Mouse (Mus musculus): ENCODE results near the gene Cux2. TPM values are rescaled to one million over a fixed set of nuclear protein-coding genes. Genes with fewer than 3 reads are reported as not detected.

Gene Cux2
- total and polyA plus RNA-seq, 3 experiments = 1.4 to 3.5 TPM; not detected in 1

- no peak overlapping the region for H3K27ac ChIP-seq (ENCODE audit: control insufficient read depth, low read depth, low read length)
- no peak overlapping the region for H3K4me3 ChIP-seq (ENCODE audit: control insufficient read depth in 1 of 2, insufficient read depth in 1 of 2, low read depth in 2 of 2, low read length in 2 of 2)
- no peaks in the 10 kb centered on the region for H3K79me2 ChIP-seq (ENCODE audit: control insufficient read depth, insufficient read depth, low read length, poor library complexity)
- H3K9ac ChIP-seq (ENCODE audit: control insufficient read depth, low read depth, low read length, poor library complexity, severe bottlenecking) = no peak overlapping the region
- H3K27me3 ChIP-seq (ENCODE audit: control insufficient read depth in 1 of 2, insufficient read depth in 2 of 2, low read length in 2 of 2) = no peaks in the 10 kb centered on the region
- no peak for DNase-seq (ENCODE audit: low read depth, low spot score)
- H3K9me3 ChIP-seq (replicated peaks; ENCODE audit: insufficient read depth, low read length) = no peaks in the 10 kb centered on the region
- no peaks in the 10 kb centered on the region for H3K36me3 ChIP-seq (ENCODE audit: control insufficient read depth in 1 of 2, insufficient read depth in 2 of 2, low read length in 2 of 2)
- TF ChIP-seq GATA1 (IDR thresholded peaks at IDR 0.05; ENCODE audit: low read depth, low read length) = no peak
- TF ChIP-seq SIN3A (IDR thresholded peaks at IDR 0.05; ENCODE audit: low read length) = no peak
- TF ChIP-seq NRF1 (IDR thresholded peaks at IDR 0.05; ENCODE audit: insufficient read depth, low read depth, low read length, poor library complexity, severe bottlenecking) = no peak
- TF ChIP-seq ZMIZ1 (IDR thresholded peaks at IDR 0.05; ENCODE audit: low read depth, low read length) = no peak
- TF ChIP-seq HCFC1 (IDR thresholded peaks at IDR 0.05; ENCODE audit: low read depth, low read length) = no peak
- no peak for TF ChIP-seq TCF12 (IDR thresholded peaks at IDR 0.05; ENCODE audit: low read depth, low read length)
- no peak for TF ChIP-seq BHLHE40 (IDR thresholded peaks at IDR 0.05; ENCODE audit: borderline replicate concordance, low read depth, low read length)
- TF ChIP-seq SMC3 (IDR thresholded peaks at IDR 0.05; ENCODE audit: low read depth, low read length) = no peak
- TF ChIP-seq MAFK (IDR thresholded peaks at IDR 0.05; ENCODE audit: borderline replicate concordance, low read depth, low read length) = no peak
- no peak for TF ChIP-seq CTCF (IDR thresholded peaks at IDR 0.05 in 2 of 3, conservative IDR thresholded peaks at IDR 0.05 in 1 of 3; ENCODE audit: control insufficient read depth in 1 of 3, insufficient read depth in 1 of 3, low read depth in 2 of 3, low read length in 3 of 3, poor library complexity in 1 of 3, severe bottlenecking in 1 of 3)
- no peak for TF ChIP-seq MEF2A (IDR thresholded peaks at IDR 0.05; ENCODE audit: extremely low read depth, insufficient replicate concordance, low read depth, low read length, poor library complexity, severe bottlenecking)
- no peak for TF ChIP-seq MAX (IDR thresholded peaks at IDR 0.05; ENCODE audit: low read length)
- no peak for TF ChIP-seq ETS1 (IDR thresholded peaks at IDR 0.05; ENCODE audit: low read depth, low read length)
- TF ChIP-seq MXI1 (IDR thresholded peaks at IDR 0.05; ENCODE audit: low read depth, low read length) = no peak
- TF ChIP-seq TBP (IDR thresholded peaks at IDR 0.05; ENCODE audit: low read depth, low read length) = no peak
- TF ChIP-seq EP300 (IDR thresholded peaks at IDR 0.05; ENCODE audit: low read depth in 1 of 2, low read length in 2 of 2) = no peak
- TF ChIP-seq NELFE (IDR thresholded peaks at IDR 0.05; ENCODE audit: low read depth, low read length) = no peak
- no peak for TF ChIP-seq MYC (IDR thresholded peaks at IDR 0.05; ENCODE audit: low read depth, low read length)
- TF ChIP-seq TAL1 (IDR thresholded peaks at IDR 0.05; ENCODE audit: low read length) = no peak
- H3K4me1 ChIP-seq (ENCODE audit: control insufficient read depth in 1 of 2, insufficient read depth in 2 of 2, low read length in 2 of 2) = no peaks in the 10 kb centered on the region
Observed at GRCm38 (mm10) chr5:121985855-121986254, 64.0 kb downstream of the Cux2 start.

- Histone ChIP-seq H3K27me3 (ENCODE audit: control insufficient read depth in 1 of 2, insufficient read depth in 2 of 2, low read length in 2 of 2) (no peaks in the 10 kb centered on the region), H3K79me2 (ENCODE audit: control insufficient read depth, insufficient read depth, low read length, poor library complexity) (no peaks in the 10 kb centered on the region), H3K9me3 (replicated peaks; ENCODE audit: insufficient read depth, low read length) (no peaks in the 10 kb centered on the region), H3K9ac (ENCODE audit: control insufficient read depth, low read depth, low read length, poor library complexity, severe bottlenecking) (no peak overlapping the region), H3K27ac (ENCODE audit: control insufficient read depth, low read depth, low read length) (no peak overlapping the region), H3K4me1 (ENCODE audit: control insufficient read depth in 1 of 2, insufficient read depth in 2 of 2, low read length in 2 of 2) (no peaks in the 10 kb centered on the region), H3K4me3 (ENCODE audit: control insufficient read depth in 1 of 2, insufficient read depth in 1 of 2, low read depth in 2 of 2, low read length in 2 of 2) (no peak overlapping the region), H3K36me3 (ENCODE audit: control insufficient read depth in 1 of 2, insufficient read depth in 2 of 2, low read length in 2 of 2) (no peaks in the 10 kb centered on the region)
- DNase-seq (ENCODE audit: low read depth, low spot score) = no peak
- TF ChIP-seq MYB (IDR thresholded peaks at IDR 0.05; ENCODE audit: low read depth, low read length) (no peak), CTCF (IDR thresholded peaks at IDR 0.05 in 2 of 3, conservative IDR thresholded peaks at IDR 0.05 in 1 of 3; ENCODE audit: control insufficient read depth in 1 of 3, insufficient read depth in 1 of 3, low read depth in 2 of 3, low read length in 3 of 3, poor library complexity in 1 of 3, severe bottlenecking in 1 of 3) (no peak), USF1 (IDR thresholded peaks at IDR 0.05; ENCODE audit: low read depth, low read length) (no peak), TAL1 (IDR thresholded peaks at IDR 0.05; ENCODE audit: low read length) (no peak), MYC (IDR thresholded peaks at IDR 0.05; ENCODE audit: low read depth, low read length) (no peak), TCF12 (IDR thresholded peaks at IDR 0.05; ENCODE audit: low read depth, low read length) (no peak), MEF2A (IDR thresholded peaks at IDR 0.05; ENCODE audit: extremely low read depth, insufficient replicate concordance, low read depth, low read length, poor library complexity, severe bottlenecking) (no peak), RCOR1 (IDR thresholded peaks at IDR 0.05; ENCODE audit: low read depth, low read length) (no peak), SMC3 (IDR thresholded peaks at IDR 0.05; ENCODE audit: low read depth, low read length) (no peak), NELFE (IDR thresholded peaks at IDR 0.05; ENCODE audit: low read depth, low read length) (no peak), NRF1 (IDR thresholded peaks at IDR 0.05; ENCODE audit: insufficient read depth, low read depth, low read length, poor library complexity, severe bottlenecking) (no peak), TBP (IDR thresholded peaks at IDR 0.05; ENCODE audit: low read depth, low read length) (no peak), ELF1 (IDR thresholded peaks at IDR 0.05; ENCODE audit: low read depth, low read length) (no peak)
Observed at GRCm38 (mm10) chr5:121981650-121982131, 68.2 kb downstream of the Cux2 start.
